In genomic region chr7:111395972-111396371, GRCm38 (mm10) we compare ENCODE assay signal across 17 mouse cellular contexts.
DNase-seq lines count a peak whose midpoint lies in the region.
"Had no signal": no experiment of that assay in that cellular context is flagged by ENCODE, and none has a peak within 500 bp of the region (broad histone marks: within the 10 kb centered on the region; RNA-seq: fewer than 3 reads in every experiment).

No protein-coding gene starts in this region.

- H3K4me3 ChIP-seq in midbrain, embryonic 10.5 days = no peak overlapping the region
- H3K4me3 ChIP-seq: forebrain, embryonic 10.5 days; forebrain, embryonic 13.5 days; gastrocnemius, adult 2 months; hindbrain, embryonic 13.5 days had no signal

- H3K9me3 ChIP-seq in midbrain, embryonic 10.5 days (replicated peaks) = no peaks in the 10 kb centered on the region
- H3K9me3 ChIP-seq: forebrain, embryonic 13.5 days had no signal

- no peaks in the 10 kb centered on the region for H3K36me3 ChIP-seq in midbrain, embryonic 10.5 days
- H3K36me3 ChIP-seq: forebrain, embryonic 10.5 days; hindbrain, embryonic 13.5 days had no signal

- H3K27ac ChIP-seq in midbrain, embryonic 10.5 days (replicated peaks) = no peak overlapping the region
- H3K27ac ChIP-seq: forebrain, embryonic 10.5 days; forebrain, embryonic 13.5 days; gastrocnemius, adult 2 months had no signal

- intact Hi-C loops in left cerebral cortex, postnatal 4 days (cut with DNase I) = no loop called here

- peak; percentile 19 to 26 for DNase-seq in left cerebral cortex, adult 9 months (ENCODE audit: low spot score in 2 of 2)
- no peak for DNase-seq in left cerebral cortex, postnatal 4 days
- DNase-seq in right cerebral cortex, adult 2 months (ENCODE audit: low spot score in 2 of 2) = peak; percentile 21 to 26
- DNase-seq in right cerebral cortex, postnatal 25 days = no peak
- DNase-seq in telencephalon, adult 2 months (ENCODE audit: low read depth, low spot score) = peak; percentile 85
- DNase-seq in midbrain, embryonic 10.5 days (ENCODE audit: low spot score) = no peak
- DNase-seq: adrenal gland, adult 2 months; adrenal gland, postnatal 14 days; cerebellum, adult 11-12 months; cerebellum, adult 8-10 months; cerebellum, postnatal 10 days; cerebellum, postnatal 36 days; gastrocnemius, adult 2 months; gastrocnemius, postnatal 14 days had no signal

- 84% methylated on average over 2 of the region's 2 CpGs for WGBS in midbrain, embryonic 10.5 days

- no peaks in the 10 kb centered on the region for H3K4me1 ChIP-seq in midbrain, embryonic 10.5 days

- no peaks in the 10 kb centered on the region for H3K27me3 ChIP-seq in midbrain, embryonic 10.5 days (ENCODE audit: low read depth, poor library complexity, severe bottlenecking)

Comparison
In these comparisons a context has a peak if more than half of its experiments do, and no peak if none do; other contexts are left out.
1. DNase-seq: peak in left cerebral cortex, adult 9 months (2 of 2), right cerebral cortex, adult 2 months (2 of 2) and telencephalon, adult 2 months (single experiment); none in left cerebral cortex, postnatal 4 days (single experiment), right cerebral cortex, postnatal 25 days (single experiment) and midbrain, embryonic 10.5 days (single experiment).